Mouse (Mus musculus): ENCODE data around the gene Rasgrp4.

- TF ChIP-seq CTCF (IDR thresholded peaks at IDR 0.05; ENCODE audit: control insufficient read depth, insufficient read depth, low read length) (no peak), POLR2A (IDR thresholded peaks at IDR 0.05; ENCODE audit: borderline replicate concordance, control insufficient read depth, low read depth, low read length) (no peak)
These were observed 2.8 kb downstream of the Rasgrp4 start for GRCm38 (mm10) chr7:29137429-29137828.

Measured in bone marrow, adult 2 months (tissue).